9 mouse cellular contexts compared by ENCODE assay signal in genomic region chr2:75101501-75101900, GRCm38 (mm10).
DNase-seq lines count a peak whose midpoint lies in the region; ATAC-seq lines count a peak whose summit lies in the region.
"Had no signal": no experiment of that assay in that cellular context is flagged by ENCODE, and none has a peak within 500 bp of the region (broad histone marks: within the 10 kb centered on the region; RNA-seq: fewer than 3 reads in every experiment).

No protein-coding gene starts in this region.

- no peak overlapping the region for H3K4me3 ChIP-seq in hindbrain, embryonic 16.5 days (ENCODE audit: low read length)
- H3K4me3 ChIP-seq: limb, embryonic 15.5 days had no signal

- H3K4me2 ChIP-seq in hindbrain, embryonic 16.5 days (ENCODE audit: low read length), result no peak overlapping the region
- H3K4me2 ChIP-seq: limb, embryonic 15.5 days had no signal

- no peaks in the 10 kb centered on the region for H3K4me1 ChIP-seq in hindbrain, embryonic 16.5 days (ENCODE audit: control insufficient read depth, insufficient read depth, low read depth, low read length)
- H3K4me1 ChIP-seq: limb, embryonic 15.5 days had no signal

- ATAC-seq in hindbrain, embryonic 16.5 days, result no peak

- H3K9ac ChIP-seq in hindbrain, embryonic 16.5 days (ENCODE audit: low read depth, low read length), result no peak overlapping the region
- H3K9ac ChIP-seq: limb, embryonic 15.5 days had no signal

- H3K27me3 ChIP-seq in hindbrain, embryonic 16.5 days (replicated peaks; ENCODE audit: control insufficient read depth, insufficient read depth, low read length), result no peaks in the 10 kb centered on the region

- no peaks in the 10 kb centered on the region for H3K9me3 ChIP-seq in hindbrain, embryonic 16.5 days (ENCODE audit: control insufficient read depth, low read length)
- H3K9me3 ChIP-seq: limb, embryonic 15.5 days had no signal

- H3K27ac ChIP-seq in hindbrain, embryonic 16.5 days (ENCODE audit: low read depth, low read length), result no peak overlapping the region
- H3K27ac ChIP-seq: limb, embryonic 15.5 days had no signal

- WGBS in hindbrain, embryonic 16.5 days, result 58% methylated on average over 11 of the region's 11 CpGs

- H3K36me3 ChIP-seq in hindbrain, embryonic 16.5 days (ENCODE audit: control insufficient read depth, insufficient read depth, low read length), result no peaks in the 10 kb centered on the region
- H3K36me3 ChIP-seq: limb, embryonic 15.5 days had no signal

- DNase-seq in 416B (ENCODE audit: low read depth) (peak; percentile 1), R1 (ENCODE audit: low read depth, low spot score) (peak; percentile 71)
- peak; percentile 15 for DNase-seq in induced T-regulatory cell, adult 2 months (ENCODE audit: low read depth)
- DNase-seq in mesoderm, embryonic 11.5 days (ENCODE audit: low read depth, low spot score), result peak; percentile 48
- DNase-seq in left cerebral cortex, adult 18-20 months (ENCODE audit: low spot score in 2 of 2), result no peak
- no peak for DNase-seq in cerebellum, postnatal 4 days (ENCODE audit: low spot score in 2 of 2)
- DNase-seq in frontal cortex, adult 2 months (ENCODE audit: extremely low spot score in 1 of 2, low spot score in 1 of 2), result no peak

Comparison
In these comparisons a context has a peak if more than half of its experiments do, and no peak if none do; other contexts are left out.
1. DNase-seq: peak in 416B (single experiment), R1 (single experiment), induced T-regulatory cell, adult 2 months (single experiment) and mesoderm, embryonic 11.5 days (single experiment); none in left cerebral cortex, adult 18-20 months (0 of 2), cerebellum, postnatal 4 days (0 of 2) and frontal cortex, adult 2 months (0 of 2).